Comparison of ENCODE assay signal across 8 mouse cellular contexts in the genomic region with DNA sequence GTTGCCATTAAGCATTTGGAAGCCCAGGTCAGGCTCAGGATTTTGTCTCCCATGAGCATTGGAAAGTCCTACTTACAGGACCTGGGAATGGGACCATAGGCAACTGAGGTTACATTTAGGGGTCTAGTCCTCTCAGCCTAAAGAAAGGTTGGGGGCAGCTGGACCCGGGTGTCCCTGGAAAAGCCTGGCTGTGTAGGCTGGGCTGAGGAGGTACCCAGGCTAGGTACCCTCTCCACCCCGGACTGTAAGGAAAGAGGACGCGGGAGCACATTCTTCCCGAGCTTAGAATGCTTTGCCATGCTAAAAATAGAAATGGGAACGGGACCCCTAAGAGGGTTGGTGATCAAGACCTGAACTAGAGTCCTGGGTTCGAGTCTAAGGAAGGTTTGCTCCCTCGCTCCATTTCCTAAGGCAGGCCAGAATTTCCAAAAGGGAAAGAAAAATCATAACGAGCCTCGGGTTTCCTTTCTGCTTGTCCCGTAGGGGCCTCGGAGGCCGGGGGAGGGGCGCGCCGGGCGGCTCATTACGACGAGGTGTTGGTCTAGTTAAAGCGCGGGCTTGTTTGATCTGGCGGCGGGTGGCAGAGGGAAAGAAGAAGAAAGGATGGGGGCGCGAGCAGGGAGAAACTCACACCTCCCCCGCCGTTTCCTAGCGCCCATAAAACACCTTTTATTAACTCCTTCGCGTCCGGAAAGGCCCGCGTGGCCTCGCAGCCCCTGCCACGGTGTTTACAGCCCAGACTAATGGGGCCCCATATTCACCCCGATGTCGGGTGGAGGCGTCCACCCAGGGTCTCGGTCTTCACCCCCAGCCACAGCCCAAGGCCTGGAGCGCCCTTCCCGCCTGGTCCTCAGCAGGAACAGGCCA. TPM values are rescaled to one million over a fixed set of nuclear protein-coding genes. Genes with fewer than 3 reads are reported as not detected.
DNase-seq lines count a peak whose midpoint lies in the region; ATAC-seq and TF ChIP-seq lines count a peak whose summit lies in the region.

No protein-coding gene starts in this region.

- H3K4me2 ChIP-seq in lung, embryonic 14.5 days = peak overlapping the region; percentile 60
- H3K4me2 ChIP-seq in forebrain, embryonic 12.5 days = peak overlapping the region; percentile 58
- H3K4me2 ChIP-seq in limb, embryonic 13.5 days (replicated peaks) = peak overlapping the region; percentile 74
- peak overlapping the region; percentile 58 for H3K4me2 ChIP-seq in stomach, postnatal 0 days (replicated peaks; ENCODE audit: low read depth)

- H3K4me3 ChIP-seq in lung, embryonic 14.5 days (ENCODE audit: low read depth, low read length) = peak overlapping the region; percentile 32
- peak overlapping the region; percentile 33 for H3K4me3 ChIP-seq in forebrain, embryonic 12.5 days (replicated peaks)
- peak overlapping the region; percentile 42 for H3K4me3 ChIP-seq in limb, embryonic 13.5 days
- peak overlapping the region; percentile 34 for H3K4me3 ChIP-seq in stomach, postnatal 0 days (ENCODE audit: low read depth, low read length)

- no peak for TF ChIP-seq EP300 in stomach, postnatal 0 days (optimal IDR thresholded peaks at IDR 0.05)

- 1% methylated on average over 41 of the region's 41 CpGs for WGBS in lung, embryonic 14.5 days
- WGBS in forebrain, embryonic 12.5 days = under 1% methylated on average over 41 of the region's 41 CpGs
- WGBS in limb, embryonic 13.5 days = under 1% methylated on average over 41 of the region's 41 CpGs
- WGBS in stomach, postnatal 0 days = 5% methylated on average over 41 of the region's 41 CpGs

- 0 out of 2 replicates have a peak, but pooled peaks cover 5% of the 10 kb centered on the region for H3K4me1 ChIP-seq in lung, embryonic 14.5 days (ENCODE audit: insufficient read depth)
- H3K4me1 ChIP-seq in forebrain, embryonic 12.5 days = peaks cover 23% of the 10 kb centered on the region
- H3K4me1 ChIP-seq in limb, embryonic 13.5 days = peaks cover 59% of the 10 kb centered on the region
- peaks cover 11% of the 10 kb centered on the region; the same call in 1 of the 2 replicates for H3K4me1 ChIP-seq in stomach, postnatal 0 days (replicated peaks; ENCODE audit: control insufficient read depth, insufficient read depth)

- no peak for TF ChIP-seq CTCF in lung, embryonic 14.5 days (IDR thresholded peaks at IDR 0.05; ENCODE audit: low read depth)
- TF ChIP-seq CTCF in stomach, postnatal 0 days (IDR thresholded peaks at IDR 0.05; ENCODE audit: low read depth) = no peak

- no peaks in the 10 kb centered on the region for H3K36me3 ChIP-seq in lung, embryonic 14.5 days (ENCODE audit: insufficient read depth)
- no peaks in the 10 kb centered on the region for H3K36me3 ChIP-seq in forebrain, embryonic 12.5 days (replicated peaks)
- H3K36me3 ChIP-seq in limb, embryonic 13.5 days = no peaks in the 10 kb centered on the region
- H3K36me3 ChIP-seq in stomach, postnatal 0 days (ENCODE audit: control insufficient read depth, insufficient read depth, low read length) = no peaks in the 10 kb centered on the region

- no peak for DNase-seq in lung, embryonic 14.5 days
- no peak for DNase-seq in lung, postnatal 14 days
- no peak for DNase-seq in stomach, postnatal 0 days (ENCODE audit: low spot score)
- no peak for DNase-seq in layer of hippocampus, adult 11-12 months (ENCODE audit: low spot score)
- DNase-seq in right cerebral cortex, postnatal 25 days = no peak
- no peak for DNase-seq in frontal cortex, postnatal 10 days (ENCODE audit: low spot score in 2 of 2)

- H3K27ac ChIP-seq in lung, embryonic 14.5 days (ENCODE audit: low read depth) = no peak overlapping the region
- H3K27ac ChIP-seq in forebrain, embryonic 12.5 days = no peak overlapping the region
- peak overlapping the region; percentile 22; the same call in 1 of the 2 replicates for H3K27ac ChIP-seq in limb, embryonic 13.5 days
- no peak overlapping the region for H3K27ac ChIP-seq in stomach, postnatal 0 days (replicated peaks)

- H3K9me3 ChIP-seq in lung, embryonic 14.5 days (ENCODE audit: low read depth, low read length) = no peaks in the 10 kb centered on the region
- H3K9me3 ChIP-seq in forebrain, embryonic 12.5 days = no peaks in the 10 kb centered on the region
- no peaks in the 10 kb centered on the region for H3K9me3 ChIP-seq in limb, embryonic 13.5 days
- no peaks in the 10 kb centered on the region for H3K9me3 ChIP-seq in stomach, postnatal 0 days (ENCODE audit: control insufficient read depth, low read length)

- peaks cover 81% of the 10 kb centered on the region for H3K27me3 ChIP-seq in lung, embryonic 14.5 days (ENCODE audit: insufficient read depth, low read length)
- peaks cover 82% of the 10 kb centered on the region for H3K27me3 ChIP-seq in forebrain, embryonic 12.5 days
- peaks cover 63% of the 10 kb centered on the region for H3K27me3 ChIP-seq in limb, embryonic 13.5 days
- H3K27me3 ChIP-seq in stomach, postnatal 0 days (ENCODE audit: control insufficient read depth, insufficient read depth, low read length) = peaks cover 17% of the 10 kb centered on the region; the same call in 1 of the 2 replicates

- peak overlapping the region; percentile 34; the same call in 1 of the 2 replicates for H3K9ac ChIP-seq in lung, embryonic 14.5 days
- peak overlapping the region; percentile 33; the same call in 1 of the 2 replicates for H3K9ac ChIP-seq in forebrain, embryonic 12.5 days
- peak overlapping the region; percentile 57 for H3K9ac ChIP-seq in limb, embryonic 13.5 days
- peak overlapping the region; percentile 35; the same call in 1 of the 2 replicates for H3K9ac ChIP-seq in stomach, postnatal 0 days (ENCODE audit: low read length)

- no peak for ATAC-seq in lung, embryonic 14.5 days (ENCODE audit: insufficient read depth)
- ATAC-seq in forebrain, embryonic 12.5 days (ENCODE audit: low FRiP score) = 0 out of 2 replicates have a peak, but pooled peaks have one; percentile 44
- peak; percentile 44; the same call in 1 of the 2 replicates for ATAC-seq in limb, embryonic 13.5 days (ENCODE audit: low FRiP score, low read depth)
- ATAC-seq in stomach, postnatal 0 days (ENCODE audit: low FRiP score, low TSS enrichment) = no peak

RNA-seq across cellular contexts. Expression of gene Hand1, which starts 5.3 kb away (rescaled TPM):
- not detected in 2 replicates for polyA plus RNA-seq in lung, embryonic 14.5 days (2014; fragmentation: Nextera tagmentation; extraction: Ambion mirVana)
- not detected in 2 replicates for polyA plus RNA-seq in forebrain, embryonic 12.5 days (2016; fragmentation: Nextera tagmentation; extraction: Ambion mirVana)
- 2.7 and 3.1 TPM in 2 replicates for polyA plus RNA-seq in limb, embryonic 13.5 days (2015; fragmentation: Nextera tagmentation; extraction: Ambion mirVana)
- 0.12 and 0.16 TPM in 2 replicates for polyA plus RNA-seq in stomach, postnatal 0 days (2015; fragmentation: Nextera tagmentation; extraction: Ambion mirVana)

RNA-seq across cellular contexts. Expression of gene Sap30l, which starts 25.8 kb away (rescaled TPM):
- polyA plus RNA-seq in lung, embryonic 14.5 days (2014; fragmentation: Nextera tagmentation; extraction: Ambion mirVana) = 15.9 and 16.7 TPM in 2 replicates
- polyA plus RNA-seq in forebrain, embryonic 12.5 days (2016; fragmentation: Nextera tagmentation; extraction: Ambion mirVana) = 12.5 and 15.0 TPM in 2 replicates
- polyA plus RNA-seq in limb, embryonic 13.5 days (2015; fragmentation: Nextera tagmentation; extraction: Ambion mirVana) = 11.0 and 12.2 TPM in 2 replicates
- 8.7 TPM in 2 replicates for polyA plus RNA-seq in stomach, postnatal 0 days (2015; fragmentation: Nextera tagmentation; extraction: Ambion mirVana)

Comparison
In these comparisons a context has a peak if more than half of its experiments do, and no peak if none do; other contexts are left out.
1. ATAC-seq: peak in forebrain, embryonic 12.5 days (single experiment) and limb, embryonic 13.5 days (single experiment); none in lung, embryonic 14.5 days (single experiment) and stomach, postnatal 0 days (single experiment).
2. Peak in every context shown above with its lines, with median percentiles within 50 percentile points of each other: H3K4me2 ChIP-seq, H3K4me3 ChIP-seq and H3K9ac ChIP-seq.